Mouse (Mus musculus) kidney, postnatal 0 days (tissue): ENCODE measurements at regions not wholly inside any gene's neighbourhood (a gene's known extent, or its start where the extent isn't known, plus 50 kb on each side); places are given as distances from the start of the nearest gene placed in this dataset.
A peak's percentile ranks its signal among the peaks of the same experiment; 100 is the strongest.

Source experiments
- ATAC-seq: fragments of 200-750 bp; cut with Nextera tagmentation; replicated peaks from 2 replicates; pipeline ENCODE4 v1.8.0; 2017; ENCODE audit warnings: low read depth, moderate number of reproducible peaks, moderate TSS enrichment, moderate library complexity; ENCODE audit not compliant: low FRiP score
- DNase-seq: peaks from one replicate; pipeline ENCODE4 v3.0.0-alpha.2; 2016; ENCODE audit warnings: low spot score
- H3K27ac ChIP-seq: fragments of 300-500 bp; sonication (generic); 2 replicates; pipeline ENCODE4 v1.5.1; 2014; ENCODE audit warnings: mild to moderate bottlenecking
- H3K27me3 ChIP-seq: fragments of 300-500 bp; sonication (generic); 2 replicates; pipeline ENCODE4 v1.6.1; 2014; ENCODE audit warnings: low read length, mixed read lengths; ENCODE audit not compliant: insufficient read depth
- H3K36me3 ChIP-seq: fragments of 300-500 bp; sonication (generic); 2 replicates; pipeline ENCODE4 v1.6.1; 2014; ENCODE audit warnings: low read length, mixed read lengths; ENCODE audit not compliant: insufficient read depth
- H3K4me1 ChIP-seq: fragments of 300-500 bp; sonication (generic); replicated peaks from 2 replicates; pipeline ENCODE4 v1.6.1; 2014; ENCODE audit warnings: antibody characterized with exemption, low read length, mixed read lengths; ENCODE audit not compliant: insufficient read depth
- H3K4me2 ChIP-seq: fragments of 300-500 bp; sonication (generic); 2 replicates; pipeline ENCODE4 v1.6.1; 2014; ENCODE audit warnings: mild to moderate bottlenecking, low read length, moderate library complexity, mixed read lengths
- H3K4me3 ChIP-seq: fragments of 300-500 bp; sonication (generic); replicated peaks from 2 replicates; pipeline ENCODE4 v1.5.1; 2014; ENCODE audit warnings: low read depth, low read length
- H3K9ac ChIP-seq: fragments of 300-500 bp; sonication (generic); 2 replicates; pipeline ENCODE4 v1.6.1; 2014; ENCODE audit warnings: low read depth, low read length
- H3K9me3 ChIP-seq: fragments of 300-500 bp; sonication (generic); replicated peaks from 2 replicates; pipeline ENCODE4 v1.6.1; 2016; ENCODE audit warnings: low read length, inconsistent platforms, mixed read lengths
- CTCF ChIP-seq: IDR thresholded peaks from 2 replicates; pipeline ENCODE4 v1.5.1; 2016; ENCODE audit warnings: antibody characterized with exemption, low read depth, mild to moderate bottlenecking, moderate library complexity
- WGBS: fragments of 180-500 bp; shearing (Covaris S2); extraction: QIAGEN DNeasy Blood & Tissue Kit; methylation state at CpG from one replicate; pipeline ENCODE4 v1.1.7; 2014; 5-methylcytosine and 5-hydroxymethylcytosine counted together

- Histone ChIP-seq H3K4me2 (no peak overlapping the region; the same call in 1 of the 2 replicates), H3K9me3 (no peaks in the 10 kb centered on the region), H3K4me3 (no peak overlapping the region), H3K4me1 (0 out of 2 replicates have a peak, but pooled peaks cover 3% of the 10 kb centered on the region), H3K9ac (no peak overlapping the region), H3K36me3 (no peaks in the 10 kb centered on the region), H3K27me3 (no peaks in the 10 kb centered on the region), H3K27ac (no peak overlapping the region)
- no peak for DNase-seq
- WGBS = 30% methylated on average over 9 of the region's 9 CpGs
- ATAC-seq = no peak
- TF ChIP-seq CTCF = no peak
These were observed 123.7 kb upstream of the Tank start for GRCm38 (mm10) chr2:61454729-61455128.

- peak overlapping the region; percentile 32 for H3K4me3 ChIP-seq
- H3K9ac ChIP-seq = 0 out of 2 replicates have a peak overlapping the region, but pooled peaks have one; percentile 20
- H3K36me3 ChIP-seq = no peaks in the 10 kb centered on the region
- H3K27me3 ChIP-seq = no peaks in the 10 kb centered on the region
- H3K9me3 ChIP-seq = no peaks in the 10 kb centered on the region
- peak; percentile 96 for TF ChIP-seq CTCF
- ATAC-seq (peak; percentile 54), DNase-seq (peak; percentile 95)
- peak overlapping the region; percentile 64 for H3K4me2 ChIP-seq
- no peak overlapping the region for H3K27ac ChIP-seq
- WGBS = 0% methylated on average over 12 of the region's 12 CpGs
- H3K4me1 ChIP-seq = 0 out of 2 replicates have a peak, but pooled peaks cover 3% of the 10 kb centered on the region
These were observed 124.1 kb upstream of the Tank start for GRCm38 (mm10) chr2:61454311-61454728.

GRCm38 (mm10) chr2:61453490-61454281 lies 124.7 kb upstream of the Tank start:
- peak overlapping the region; percentile 20; the same call in 1 of the 2 replicates for H3K9ac ChIP-seq
- peak overlapping the region; percentile 64 for H3K4me2 ChIP-seq
- WGBS = 17% methylated on average over 14 of the region's 14 CpGs
- H3K4me3 ChIP-seq = peak overlapping the region; percentile 32
- H3K27me3 ChIP-seq = no peaks in the 10 kb centered on the region
- H3K27ac ChIP-seq = no peak overlapping the region
- peak; percentile 12; the same call in 1 of the 2 replicates for TF ChIP-seq CTCF
- 0 out of 2 replicates have a peak, but pooled peaks cover 3% of the 10 kb centered on the region for H3K4me1 ChIP-seq
- DNase-seq = peak; percentile 69
- no peaks in the 10 kb centered on the region for H3K9me3 ChIP-seq
- H3K36me3 ChIP-seq = no peaks in the 10 kb centered on the region
- peak; percentile 71; the same call in 1 of the 2 replicates for ATAC-seq

GRCm38 (mm10) chr2:61452581-61452980 lies 125.8 kb upstream of the Tank start:
- no peak for ATAC-seq
- no peak overlapping the region for H3K9ac ChIP-seq
- WGBS = 79% methylated on average over 1 of the region's 1 CpGs
- TF ChIP-seq CTCF = no peak
- H3K27me3 ChIP-seq = no peaks in the 10 kb centered on the region
- DNase-seq = no peak
- no peak overlapping the region for H3K27ac ChIP-seq
- H3K4me2 ChIP-seq = no peak overlapping the region
- H3K36me3 ChIP-seq = no peaks in the 10 kb centered on the region
- H3K9me3 ChIP-seq = no peaks in the 10 kb centered on the region
- H3K4me1 ChIP-seq = 0 out of 2 replicates have a peak, but pooled peaks cover 3% of the 10 kb centered on the region
- H3K4me3 ChIP-seq = no peak overlapping the region

- H3K27ac ChIP-seq = no peak overlapping the region
- no peak overlapping the region for H3K4me2 ChIP-seq
- H3K27me3 ChIP-seq = no peaks in the 10 kb centered on the region
- H3K9ac ChIP-seq = no peak overlapping the region
- no peaks in the 10 kb centered on the region for H3K36me3 ChIP-seq
- no peak overlapping the region for H3K4me3 ChIP-seq
- H3K4me1 ChIP-seq = 0 out of 2 replicates have a peak, but pooled peaks cover 3% of the 10 kb centered on the region
- ATAC-seq (no peak), DNase-seq (no peak)
- WGBS = 71% methylated on average over 3 of the region's 3 CpGs
- H3K9me3 ChIP-seq = no peaks in the 10 kb centered on the region
- TF ChIP-seq CTCF = no peak
These were observed 127.7 kb upstream of the Tank start for GRCm38 (mm10) chr2:61450731-61451130.

- 87% methylated on average over 3 of the region's 3 CpGs for WGBS
- DNase-seq (no peak), ATAC-seq (no peak)
- H3K4me3 ChIP-seq = no peak overlapping the region
- no peak overlapping the region for H3K27ac ChIP-seq
- no peaks in the 10 kb centered on the region for H3K4me1 ChIP-seq
- H3K9me3 ChIP-seq = no peaks in the 10 kb centered on the region
- no peaks in the 10 kb centered on the region for H3K36me3 ChIP-seq
- TF ChIP-seq CTCF = no peak
- no peaks in the 10 kb centered on the region for H3K27me3 ChIP-seq
- no peak overlapping the region for H3K9ac ChIP-seq
- H3K4me2 ChIP-seq = no peak overlapping the region
These were observed 141.8 kb upstream of the Tank start for GRCm38 (mm10) chr2:61436591-61436990.
